Mouse (Mus musculus): ENCODE data around the gene Gata2.

The Gata2 gene

GRCm38 (mm10) chr6:88206566-88206965, 12.9 kb downstream of the Gata2 start:
- in situ Hi-C loops (cut with MseI, MboI) = no loop called here

DNA sequence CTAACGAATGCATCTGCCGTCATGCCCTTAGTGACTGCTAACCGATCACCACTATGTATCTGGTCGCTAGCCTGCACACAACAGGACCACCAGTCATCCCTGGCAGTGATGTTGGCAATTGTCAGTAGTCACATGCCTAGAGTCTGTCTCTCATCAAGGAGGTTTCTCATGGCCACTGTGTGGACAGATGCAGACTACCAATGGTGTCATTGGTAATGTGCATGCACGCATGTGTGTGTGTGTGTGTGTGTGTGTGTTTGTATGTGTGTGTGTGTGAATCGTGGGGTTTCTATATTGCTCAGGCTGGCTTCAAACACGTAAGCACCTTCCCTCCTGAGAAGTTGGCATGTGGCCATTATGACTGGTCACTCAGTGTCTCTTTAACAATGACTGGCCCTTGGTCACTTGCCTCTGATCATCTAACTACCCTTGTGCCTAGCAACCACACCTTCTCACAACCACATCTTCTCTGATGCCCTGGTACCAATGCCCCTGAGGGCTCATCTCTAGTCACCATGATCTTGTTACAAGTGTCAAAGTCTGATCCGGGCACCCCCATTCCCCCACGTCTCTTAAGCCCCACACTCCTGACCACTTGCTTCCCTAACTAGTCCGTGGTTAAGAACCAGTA, 13.8 kb downstream of the Gata2 start:
- in situ Hi-C loops (cut with MseI, MboI) = no loop called here

GRCm38 (mm10) chr6:88208321-88208720, 14.6 kb downstream of the Gata2 start:
- in situ Hi-C loops (cut with MseI, MboI) = no loop called here

DNA sequence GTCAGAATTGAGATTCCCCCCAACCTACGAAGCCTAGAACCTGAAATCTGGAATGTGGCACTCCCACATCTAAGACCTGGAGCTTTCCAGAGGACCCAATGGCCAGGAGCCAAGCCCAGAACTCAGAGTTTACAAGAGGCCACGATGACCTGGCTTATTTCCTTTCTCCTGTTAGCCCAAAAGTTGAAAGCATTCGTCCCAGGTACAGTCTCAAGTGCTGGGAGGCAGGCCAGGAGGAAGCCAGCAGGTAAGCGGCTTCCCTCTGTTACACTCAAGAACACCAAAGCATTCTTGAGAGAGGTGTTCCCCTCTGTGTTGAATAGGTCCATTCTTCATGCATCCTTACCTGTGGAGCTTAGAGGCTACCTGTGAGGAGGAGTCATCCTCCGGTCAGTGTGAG, 15.8 kb downstream of the Gata2 start:
- in situ Hi-C loops (cut with MseI, MboI) = no loop called here

DNA sequence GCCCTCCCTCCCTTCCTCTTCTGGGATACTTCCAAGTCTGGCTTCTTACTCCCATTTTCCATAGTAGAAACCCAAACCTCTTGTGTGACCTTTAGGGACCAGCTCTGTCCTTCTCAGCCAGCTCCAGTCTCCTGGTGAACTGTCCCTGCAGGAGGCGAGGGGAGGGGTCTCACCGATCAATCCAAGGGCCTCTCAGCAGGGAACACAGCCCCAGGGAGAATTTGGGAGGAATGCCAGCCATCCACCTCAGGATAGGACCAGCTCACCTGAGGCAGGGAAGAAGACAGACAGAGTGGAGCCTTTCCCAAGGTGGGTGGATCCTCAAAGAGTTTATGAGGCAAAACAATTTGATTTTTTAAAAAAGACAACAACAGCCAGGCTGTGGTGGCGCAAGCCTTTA, 16.5 kb downstream of the Gata2 start:
- in situ Hi-C loops (cut with MseI, MboI) = no loop called here

- in situ Hi-C loops (cut with MseI, MboI) = no loop called here
These were observed 22.1 kb downstream of the Gata2 start for GRCm38 (mm10) chr6:88215797-88216196.

DNA sequence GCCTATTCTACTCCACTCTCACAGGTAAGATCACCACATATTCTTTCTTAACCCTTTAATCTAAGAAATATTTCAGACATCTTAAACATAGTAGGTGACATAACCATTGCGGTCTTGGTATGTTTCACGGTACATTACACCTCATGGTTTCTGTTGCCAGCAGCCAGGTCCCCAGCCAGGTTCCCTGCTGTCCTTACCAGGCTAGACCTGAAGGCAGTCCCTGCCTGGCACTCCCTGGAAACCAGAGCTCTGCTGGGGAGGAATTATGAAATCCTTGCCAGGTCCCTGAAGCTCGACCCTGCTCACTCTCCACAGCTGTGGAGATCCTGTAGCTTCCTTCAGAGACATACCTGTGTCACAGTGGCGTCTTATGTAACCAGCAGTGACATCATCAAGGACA, 22.5 kb downstream of the Gata2 start:
- in situ Hi-C loops (cut with MseI, MboI) = no loop called here

DNA sequence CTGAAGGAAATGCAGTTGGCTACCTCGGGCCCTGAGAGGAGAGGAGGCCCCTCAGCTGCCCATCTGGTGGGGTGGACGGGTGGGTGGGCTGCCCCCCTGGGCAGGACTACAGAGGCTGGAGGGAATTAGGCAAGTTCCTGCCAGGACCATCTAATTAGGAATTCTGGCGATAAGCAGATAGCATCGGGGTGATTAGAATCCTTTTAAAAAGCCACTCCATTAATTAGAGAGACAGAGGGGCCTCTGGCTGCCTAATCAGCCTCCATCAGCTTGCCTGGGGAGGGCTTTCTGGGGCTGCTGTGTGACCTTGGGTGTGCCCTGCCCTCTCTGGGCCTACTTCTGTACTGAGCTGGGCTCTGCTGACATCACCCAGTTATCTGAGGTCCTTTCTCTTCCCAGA, 25.4 kb downstream of the Gata2 start:
- in situ Hi-C loops (cut with MseI, MboI) = no loop called here

DNA sequence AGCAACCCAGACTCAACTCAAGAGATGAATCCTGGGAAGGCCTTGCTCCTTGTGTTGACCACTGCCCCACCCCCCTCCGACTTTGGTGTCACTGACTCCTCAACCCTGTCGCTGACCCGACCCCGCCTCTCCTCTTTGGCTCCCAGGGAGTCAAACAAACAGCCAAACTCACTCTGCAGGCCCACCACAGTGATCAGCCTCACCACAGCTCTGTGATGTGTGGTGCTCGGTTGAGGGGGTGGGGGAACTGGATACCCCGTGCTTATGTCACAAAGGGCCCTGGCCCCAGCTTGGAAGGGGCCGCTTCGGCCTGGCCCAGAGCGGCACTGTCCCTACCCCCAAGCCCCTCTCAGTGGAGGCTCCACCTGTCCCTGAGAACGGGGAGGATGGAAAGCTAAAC, 28.3 kb downstream of the Gata2 start, which contains the start of gene Dnajb8:
Dnajb8 (plus strand) TSS at position 301 of the 400 bp plus-strand sequence.
- in situ Hi-C loops (cut with MseI, MboI) = no loop called here

DNA sequence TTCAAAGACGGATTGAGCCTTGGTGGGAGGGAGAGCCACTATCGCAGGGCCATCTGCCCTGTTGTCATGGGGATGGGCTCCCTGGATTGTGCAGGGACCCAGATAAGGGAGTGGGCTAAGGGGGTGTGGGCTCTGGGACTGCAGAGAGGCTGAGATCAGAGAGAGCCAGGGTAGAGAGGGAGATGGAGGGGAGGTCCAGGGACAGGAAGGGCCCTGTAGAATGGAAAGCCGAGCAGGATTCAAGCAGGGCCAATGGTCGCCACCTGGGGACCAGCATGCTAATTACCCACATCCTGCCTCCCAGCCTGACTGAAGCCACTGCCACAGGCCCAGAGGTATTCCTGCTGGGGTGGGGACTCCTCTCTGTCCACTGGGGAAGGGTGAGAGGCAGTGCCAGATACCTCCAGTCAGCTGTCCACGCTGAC, 32.9 kb downstream of the Gata2 start:
- in situ Hi-C loops (cut with MseI, MboI) = no loop called here

DNA sequence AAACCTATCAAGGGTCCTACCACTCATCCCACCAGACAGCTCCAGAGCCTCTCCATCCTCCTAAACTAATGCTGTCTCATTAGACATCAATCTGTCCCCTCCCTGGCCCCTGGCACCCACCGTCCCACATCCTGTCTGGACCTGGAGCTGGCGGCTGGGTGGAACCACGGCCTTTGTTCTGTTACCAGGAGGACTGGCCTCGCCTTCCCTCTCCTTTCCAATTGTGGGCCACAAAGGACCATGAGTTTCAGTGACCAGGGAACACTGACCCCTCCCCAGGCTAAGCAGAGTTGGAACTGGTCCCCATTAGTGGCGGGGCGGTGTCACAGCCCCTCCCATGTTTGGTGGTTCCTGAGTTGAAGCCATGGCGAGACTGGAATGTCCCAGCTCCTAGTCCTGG, 33.8 kb downstream of the Gata2 start:
- in situ Hi-C loops (cut with MseI, MboI) = no loop called here

DNA sequence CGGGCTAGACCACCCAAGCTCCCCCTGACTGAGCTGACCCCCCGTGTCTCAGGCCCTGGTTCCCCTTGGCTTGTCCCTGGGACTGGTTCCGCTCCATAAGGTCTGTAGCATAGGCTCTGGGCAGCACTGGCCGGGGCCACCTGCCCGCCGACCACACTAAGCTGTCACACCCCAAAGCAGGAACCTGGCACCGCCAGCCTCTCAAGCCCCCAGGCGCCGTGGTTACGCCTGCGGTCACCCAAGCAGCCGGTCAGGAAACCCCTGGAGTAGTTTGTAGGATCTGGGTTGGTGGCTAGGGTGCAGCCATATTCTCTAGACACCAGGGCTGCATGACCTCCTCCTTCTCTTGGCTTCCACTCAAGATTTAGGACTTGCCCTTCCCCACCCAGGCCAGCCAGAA, 35.5 kb downstream of the Gata2 start:
- in situ Hi-C loops (cut with MseI, MboI) = no loop called here

- in situ Hi-C loops (cut with MseI, MboI) = no loop called here
These were observed 38.1 kb downstream of the Gata2 start for GRCm38 (mm10) chr6:88231821-88232220.

GRCm38 (mm10) chr6:88232221-88232620, 38.5 kb downstream of the Gata2 start:
- in situ Hi-C loops (cut with MseI, MboI) = no loop called here

DNA sequence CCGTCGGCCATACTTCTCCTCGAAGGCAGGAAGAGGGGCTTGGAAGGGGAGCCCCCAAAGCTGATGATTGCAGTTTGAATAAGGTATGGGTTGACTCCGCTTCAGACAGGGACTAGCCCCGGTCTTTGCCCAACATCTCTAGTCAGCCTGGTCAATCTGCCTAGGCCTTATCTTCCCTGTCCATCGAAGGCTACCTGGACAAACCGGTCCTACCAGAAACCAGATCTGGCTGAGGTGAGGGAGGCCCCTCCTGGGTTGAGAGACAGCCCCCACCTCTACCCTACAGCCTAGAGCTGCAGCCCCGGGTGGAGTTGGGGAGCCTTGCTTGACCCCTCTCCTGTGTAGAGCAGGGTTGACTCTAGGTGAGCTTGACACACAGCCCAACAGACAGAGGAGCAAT, 40.3 kb downstream of the Gata2 start:
- in situ Hi-C loops (cut with MseI, MboI) = no loop called here

GRCm38 (mm10) chr6:88235461-88235860, 41.8 kb downstream of the Gata2 start:
- in situ Hi-C loops (cut with MseI, MboI) = no loop called here

DNA sequence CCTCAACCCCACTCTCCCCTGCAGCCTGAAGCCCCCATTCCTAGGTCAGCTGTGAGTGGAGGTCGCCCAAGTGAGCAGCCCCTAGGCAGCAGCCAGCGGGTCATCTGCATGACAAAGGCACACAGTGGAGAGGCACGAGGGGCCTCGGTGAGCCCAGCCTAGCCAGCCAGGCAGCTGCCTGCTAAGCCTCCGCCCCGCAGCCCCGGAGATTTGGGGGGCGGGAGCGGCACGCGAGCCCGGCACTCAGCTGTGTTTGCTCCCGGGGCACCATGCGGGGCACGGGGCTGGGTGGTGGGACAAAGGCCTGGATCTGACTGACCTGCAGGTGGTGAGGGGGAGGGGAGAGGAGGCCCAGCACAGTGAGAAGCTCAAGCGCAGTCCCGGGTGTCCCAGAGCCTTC, 42.3 kb downstream of the Gata2 start:
- in situ Hi-C loops (cut with MseI, MboI) = no loop called here

GRCm38 (mm10) chr6:88236513-88236912, 42.8 kb downstream of the Gata2 start:
- in situ Hi-C loops (cut with MseI, MboI) = no loop called here

- in situ Hi-C loops (cut with MseI, MboI) = no loop called here
These were observed 48.9 kb downstream of the Gata2 start for GRCm38 (mm10) chr6:88242604-88243003.

DNA sequence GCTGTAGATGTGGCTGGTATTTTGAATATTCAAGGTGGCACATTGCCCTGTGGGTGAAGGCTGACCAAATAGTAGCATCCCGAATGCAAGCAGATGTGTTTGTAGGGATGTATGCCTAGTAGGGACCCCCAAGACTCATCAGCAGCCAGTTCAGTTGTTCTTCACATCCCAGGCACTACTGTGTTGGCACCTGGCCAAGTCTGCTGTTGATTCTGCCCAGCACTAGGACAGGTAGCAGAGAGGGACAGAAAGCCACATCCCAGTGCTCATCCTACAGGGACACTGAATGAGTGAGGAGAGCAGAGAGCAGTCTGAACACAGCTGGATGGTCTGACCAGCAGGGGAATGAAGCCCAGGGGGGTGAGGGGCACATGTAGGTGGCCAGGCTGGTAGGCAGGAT, 55.5 kb downstream of the Gata2 start:
- in situ Hi-C loops (cut with MseI, MboI) = no loop called here

GRCm38 (mm10) chr6:88251396-88251795, 57.7 kb downstream of the Gata2 start:
- in situ Hi-C loops (cut with MseI, MboI) = no loop called here

DNA sequence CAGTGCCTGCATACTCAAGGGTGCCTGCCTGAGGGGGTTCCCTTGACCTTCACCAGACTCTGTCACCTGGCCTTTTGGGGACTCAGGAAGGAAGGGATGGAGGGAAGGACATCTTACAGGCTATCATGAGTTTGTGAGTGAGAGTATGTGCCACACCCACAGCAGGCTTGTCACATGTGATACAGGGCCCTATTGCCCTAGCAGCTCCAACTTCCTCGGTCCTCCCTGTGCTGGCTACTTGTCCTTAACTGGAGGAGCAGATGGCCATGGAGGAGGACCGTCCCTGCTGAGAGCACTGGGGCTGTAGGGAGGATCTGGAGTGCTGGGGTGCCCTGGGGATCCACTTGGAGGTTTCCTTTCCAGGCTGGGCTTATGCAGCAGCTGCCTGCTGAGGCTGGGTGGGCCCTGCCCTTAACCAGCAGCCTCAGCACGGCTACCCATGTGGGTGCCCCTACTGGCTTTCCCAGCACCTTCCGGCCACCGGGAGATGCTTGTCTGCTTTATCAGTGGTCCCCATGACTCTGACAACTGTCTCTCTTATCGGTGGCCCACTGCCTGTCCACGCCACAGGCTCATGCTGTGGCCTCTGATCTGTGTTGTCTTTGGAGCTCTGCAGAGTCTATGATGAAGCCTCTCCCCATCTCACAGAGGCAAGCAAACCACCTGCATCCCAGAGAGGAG, 58.2 kb downstream of the Gata2 start:
- in situ Hi-C loops (cut with MseI, MboI) = no loop called here

DNA sequence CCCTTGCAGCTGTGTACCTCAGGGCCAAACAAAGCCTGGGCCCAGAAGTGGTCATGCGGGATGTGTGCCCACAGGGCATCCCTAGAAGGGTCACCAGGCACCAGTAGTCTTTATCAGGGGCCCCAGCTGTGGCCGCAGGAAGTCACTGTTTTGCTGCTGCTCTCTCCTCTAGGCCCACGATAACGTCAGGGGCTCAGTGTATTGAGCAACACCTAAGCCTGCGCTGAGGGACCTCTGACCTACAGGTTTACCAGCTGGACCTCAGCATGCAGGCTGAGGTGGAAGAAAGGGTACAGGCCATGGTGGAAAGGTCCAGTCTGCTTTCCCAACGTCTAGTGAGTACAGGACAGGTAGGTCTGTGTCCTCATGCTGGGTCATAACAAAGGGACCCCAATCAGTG, 60.4 kb downstream of the Gata2 start:
- in situ Hi-C loops (cut with MseI, MboI) = no loop called here

GRCm38 (mm10) chr6:88255435-88255834, 61.7 kb downstream of the Gata2 start:
- in situ Hi-C loops (cut with MseI, MboI) = no loop called here

Measured in mouse trophoblast stem cell (cell line).